Mouse (Mus musculus): ENCODE results near the gene Asb15.

DNA sequence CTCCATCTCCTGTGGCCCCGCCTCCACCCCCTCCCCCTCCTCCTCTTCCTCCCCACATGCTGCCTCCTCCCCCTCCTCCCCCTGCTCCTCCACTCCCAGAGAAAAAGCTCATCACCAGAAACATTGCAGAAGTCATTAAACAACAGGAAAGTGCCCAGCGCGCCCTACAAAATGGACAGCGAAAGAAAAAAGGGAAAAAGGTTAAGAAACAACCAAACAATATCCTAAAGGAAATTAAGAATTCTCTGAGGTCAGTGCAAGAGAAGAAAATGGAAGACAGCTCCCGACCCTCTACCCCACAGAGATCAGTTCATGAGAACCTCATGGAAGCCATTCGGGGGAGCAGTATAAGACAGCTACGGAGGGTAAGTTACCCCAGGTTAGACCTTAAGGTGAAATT, 76.3 kb downstream of the Asb15 start:
- TF ChIP-seq ZC3H11A (IDR thresholded peaks at IDR 0.05; ENCODE audit: borderline replicate concordance, low read depth, low read length) = no peak
- no peak for TF ChIP-seq MAFK (IDR thresholded peaks at IDR 0.05; ENCODE audit: insufficient read depth, low read depth, low read length)
- TF ChIP-seq ZNF384 (IDR thresholded peaks at IDR 0.05; ENCODE audit: low read depth, low read length) = no peak
- no peak for TF ChIP-seq CHD2 (IDR thresholded peaks at IDR 0.05; ENCODE audit: low read depth, low read length)
- TF ChIP-seq HCFC1 (IDR thresholded peaks at IDR 0.05; ENCODE audit: borderline replicate concordance, insufficient read depth, low read length) = no peak
